Mouse (Mus musculus): ENCODE measurements around the gene Kidins220.

Gene Kidins220

GRCm38 (mm10) chr12:25092751-25093211 is 118.1 kb downstream of the Kidins220 start:
- peak; percentile 39 for DNase-seq (ENCODE audit: low spot score)

GRCm38 (mm10) chr12:25093241-25093774 is 118.6 kb downstream of the Kidins220 start:
- DNase-seq (ENCODE audit: low spot score): no peak

GRCm38 (mm10) chr12:25094621-25095521 is 120.1 kb downstream of the Kidins220 start:
- DNase-seq (ENCODE audit: low spot score): no peak

- DNase-seq (ENCODE audit: low spot score): no peak
Observed at GRCm38 (mm10) chr12:25095538-25095937, 120.8 kb downstream of the Kidins220 start.

GRCm38 (mm10) chr12:25095974-25096639 is 121.4 kb downstream of the Kidins220 start:
- peak; percentile 99 for DNase-seq (ENCODE audit: low spot score)

- no peak for DNase-seq (ENCODE audit: low spot score)
Observed at GRCm38 (mm10) chr12:25096640-25097051, 121.9 kb downstream of the Kidins220 start.

GRCm38 (mm10) chr12:25097052-25097209 is 122.2 kb downstream of the Kidins220 start, which contains the start of gene Id2:
Id2 (minus strand) TSS chr12:25097140.
- DNase-seq (ENCODE audit: low spot score): no peak

- no peak for DNase-seq (ENCODE audit: low spot score)
Observed at GRCm38 (mm10) chr12:25097210-25098160, 122.8 kb downstream of the Kidins220 start.

GRCm38 (mm10) chr12:25098161-25098550 is 123.4 kb downstream of the Kidins220 start:
- DNase-seq (ENCODE audit: low spot score): no peak

- DNase-seq (ENCODE audit: low spot score): peak; percentile 95
Observed at GRCm38 (mm10) chr12:25098561-25099312, 124.0 kb downstream of the Kidins220 start.

- peak; percentile 41 for DNase-seq (ENCODE audit: low spot score)
Observed at GRCm38 (mm10) chr12:25099313-25099562, 124.5 kb downstream of the Kidins220 start.

GRCm38 (mm10) chr12:25099563-25100408 is 125.1 kb downstream of the Kidins220 start:
- DNase-seq (ENCODE audit: low spot score): no peak

GRCm38 (mm10) chr12:25100411-25101217 is 125.9 kb downstream of the Kidins220 start:
- peak; percentile 52 for DNase-seq (ENCODE audit: low spot score)

- no peak for DNase-seq (ENCODE audit: low spot score)
Observed at GRCm38 (mm10) chr12:25101389-25101788, 126.7 kb downstream of the Kidins220 start.

- no peak for DNase-seq (ENCODE audit: low spot score)
Observed at GRCm38 (mm10) chr12:25103911-25104310, 129.2 kb downstream of the Kidins220 start.

GRCm38 (mm10) chr12:25104541-25104940 is 129.8 kb downstream of the Kidins220 start:
- no peak for DNase-seq (ENCODE audit: low spot score)

- no peak for DNase-seq (ENCODE audit: low spot score)
Observed at GRCm38 (mm10) chr12:25108865-25109264, 134.1 kb downstream of the Kidins220 start.

- DNase-seq (ENCODE audit: low spot score): no peak
Observed at GRCm38 (mm10) chr12:25109971-25110681, 135.4 kb downstream of the Kidins220 start.

- no peak for DNase-seq (ENCODE audit: low spot score)
Observed at GRCm38 (mm10) chr12:25110682-25111078, 136.0 kb downstream of the Kidins220 start.
